Mouse (Mus musculus) heart, embryonic 15.5 days (tissue): Measurements from ENCODE around the gene Npb. TPM values are rescaled to one million over a fixed set of nuclear protein-coding genes. Genes with fewer than 3 reads are reported as not detected.
A peak's percentile ranks its signal among the peaks of the same experiment; 100 is the strongest.

ENCODE experiments used
- ATAC-seq: fragments of 200-750 bp; cut with Nextera tagmentation; replicated peaks from 2 replicates; pipeline ENCODE4 v1.8.0; 2017; ENCODE audit warnings: low read depth, moderate TSS enrichment; ENCODE audit not compliant: insufficient number of reproducible peaks, insufficient read depth, low FRiP score
- H3K27ac ChIP-seq: fragments of 300-500 bp; sonication (generic); 2 replicates; pipeline ENCODE4 v1.5.1; 2015; ENCODE audit warnings: mild to moderate bottlenecking, inconsistent platforms
- H3K27me3 ChIP-seq: fragments of 300-500 bp; sonication (generic); 2 replicates; pipeline ENCODE4 v1.6.1; 2015; ENCODE audit warnings: inconsistent platforms
- H3K36me3 ChIP-seq: fragments of 300-500 bp; sonication (generic); 2 replicates; pipeline ENCODE4 v1.6.1; 2015; ENCODE audit warnings: mild to moderate bottlenecking, inconsistent platforms
- H3K4me1 ChIP-seq: fragments of 300-500 bp; sonication (generic); replicated peaks from 2 replicates; pipeline ENCODE4 v1.6.1; 2015; ENCODE audit warnings: inconsistent platforms
- H3K4me2 ChIP-seq: fragments of 300-500 bp; sonication (generic); 2 replicates; pipeline ENCODE4 v1.6.1; 2015; ENCODE audit warnings: inconsistent platforms, mild to moderate bottlenecking, moderate library complexity
- H3K4me3 ChIP-seq: fragments of 300-500 bp; sonication (generic); 2 replicates; pipeline ENCODE4 v1.5.1; 2015; ENCODE audit warnings: mild to moderate bottlenecking, inconsistent platforms
- H3K9ac ChIP-seq: fragments of 300-500 bp; sonication (generic); 2 replicates; pipeline ENCODE4 v1.6.1; 2015; ENCODE audit warnings: mild to moderate bottlenecking, inconsistent platforms
- H3K9me3 ChIP-seq: fragments of 300-500 bp; sonication (generic); replicated peaks from 2 replicates; pipeline ENCODE4 v1.6.1; 2016; ENCODE audit warnings: inconsistent platforms
- WGBS: fragments of 180-500 bp; shearing (Covaris S2); methylation state at CpG from one replicate; pipeline ENCODE4 v1.1.7; 2015; ENCODE audit warnings: mixed read lengths; 5-methylcytosine and 5-hydroxymethylcytosine counted together
- polyA plus RNA-seq: library from polyadenylated mRNA; unstranded; fragments of >200 nt; fragmentation: Nextera tagmentation; extraction: Ambion mirVana; gene quantifications from 2 replicates; pipeline ENCODE4 v1.2.1, GENCODE M21; 2015

The Npb gene
- polyA plus RNA-seq, 1 experiment from 2014 or later, result 13.0 TPM

DNA sequence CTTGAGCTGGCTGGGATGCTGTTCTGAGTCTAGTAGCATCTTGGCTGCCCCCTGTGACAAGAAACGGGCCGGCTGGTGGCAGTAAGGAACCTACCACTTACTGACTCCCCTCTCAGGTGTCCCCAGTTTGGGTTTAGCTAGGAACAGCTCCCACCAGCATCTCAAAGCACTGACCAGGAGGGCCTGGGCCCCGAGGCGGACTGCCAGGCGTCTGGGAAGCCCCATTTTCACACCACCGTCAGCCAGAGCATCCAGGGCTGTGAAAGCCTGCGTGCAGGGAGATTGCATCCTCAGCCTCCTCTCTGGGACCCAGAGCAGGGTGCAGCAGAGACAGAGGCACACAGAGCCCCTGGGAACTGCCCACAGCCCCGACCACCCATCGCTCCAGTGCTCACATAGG, 33.0 kb downstream of the Npb start:
- 57% methylated on average over 9 of the region's 9 CpGs for WGBS
- no peak overlapping the region for H3K27ac ChIP-seq
- no peak overlapping the region for H3K4me3 ChIP-seq
- H3K27me3 ChIP-seq, result no peaks in the 10 kb centered on the region; the same call in 1 of the 2 replicates
- no peaks in the 10 kb centered on the region for H3K36me3 ChIP-seq
- no peaks in the 10 kb centered on the region for H3K9me3 ChIP-seq
- no peak for ATAC-seq
- H3K4me2 ChIP-seq, result no peak overlapping the region
- peaks cover 16% of the 10 kb centered on the region for H3K4me1 ChIP-seq
- 0 out of 2 replicates have a peak overlapping the region, but pooled peaks have one; percentile 10 for H3K9ac ChIP-seq

DNA sequence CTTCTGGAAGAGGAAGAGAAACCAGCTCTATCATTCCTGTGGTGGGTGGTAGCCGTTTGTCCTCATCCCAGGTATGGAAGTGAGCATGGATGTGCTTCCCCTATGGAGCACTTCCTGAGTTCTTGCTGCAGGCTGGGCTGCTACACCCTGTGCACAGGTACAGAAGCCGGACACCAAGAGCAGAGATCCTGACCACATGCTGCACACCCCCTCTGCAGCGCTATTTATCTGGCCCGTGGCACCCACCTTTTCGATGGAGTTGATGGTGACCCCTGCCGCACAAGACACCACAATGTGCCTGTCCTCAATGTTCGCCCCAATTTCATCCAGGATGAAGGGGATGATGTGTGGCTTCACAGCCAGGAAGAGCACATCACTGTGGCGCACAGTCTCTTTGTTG, 33.6 kb downstream of the Npb start:
- no peak overlapping the region for H3K4me3 ChIP-seq
- H3K4me2 ChIP-seq, result no peak overlapping the region
- H3K9me3 ChIP-seq, result no peaks in the 10 kb centered on the region
- ATAC-seq, result no peak
- H3K9ac ChIP-seq, result no peak overlapping the region; the same call in 1 of the 2 replicates
- WGBS, result 81% methylated on average over 8 of the region's 8 CpGs
- no peak overlapping the region for H3K27ac ChIP-seq
- H3K4me1 ChIP-seq, result peaks cover 19% of the 10 kb centered on the region
- H3K27me3 ChIP-seq, result no peaks in the 10 kb centered on the region; the same call in 1 of the 2 replicates
- no peaks in the 10 kb centered on the region for H3K36me3 ChIP-seq

DNA sequence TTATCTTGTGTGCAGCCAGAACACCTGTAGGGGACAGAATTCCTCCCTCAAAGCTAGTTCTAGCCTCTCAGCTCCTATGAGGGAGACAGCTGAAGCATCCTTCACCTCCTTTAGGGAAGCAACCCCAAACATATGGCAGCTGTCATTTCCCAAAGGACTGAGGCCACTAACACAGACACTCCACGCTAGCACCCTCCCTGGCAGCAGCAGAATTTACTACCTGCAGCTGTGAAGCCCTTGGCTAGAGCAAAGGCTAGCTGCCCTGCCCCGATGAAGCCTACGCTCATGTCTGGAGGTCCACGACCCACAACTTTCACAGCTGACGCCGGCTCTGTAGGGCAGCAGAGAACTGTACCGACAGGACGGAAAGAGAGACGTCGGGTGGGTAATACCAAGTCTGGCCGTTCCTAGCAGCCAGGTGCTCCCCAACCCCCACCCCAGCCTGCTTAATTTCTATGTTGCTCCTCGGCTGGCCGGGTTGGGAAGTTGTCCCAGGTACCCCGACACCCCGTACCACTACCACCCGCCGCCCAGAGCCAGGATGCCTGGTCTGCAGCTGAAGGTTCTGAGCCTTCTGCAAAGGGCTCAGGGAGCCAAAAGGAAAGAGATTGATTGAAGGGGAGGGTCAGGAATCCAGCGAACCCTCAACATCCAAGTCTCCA, 34.8 kb downstream of the Npb start:
- Histone ChIP-seq H3K4me3 (peak overlapping the region; percentile 60), H3K27ac (peak overlapping the region; percentile 38; the same call in 1 of the 2 replicates), H3K9me3 (no peaks in the 10 kb centered on the region), H3K27me3 (no peaks in the 10 kb centered on the region; the same call in 1 of the 2 replicates), H3K9ac (peak overlapping the region; percentile 70), H3K36me3 (no peaks in the 10 kb centered on the region), H3K4me1 (peaks cover 30% of the 10 kb centered on the region), H3K4me2 (peak overlapping the region; percentile 93)
- under 1% methylated on average over 18 of the region's 18 CpGs for WGBS
- peak; percentile 32 for ATAC-seq

DNA sequence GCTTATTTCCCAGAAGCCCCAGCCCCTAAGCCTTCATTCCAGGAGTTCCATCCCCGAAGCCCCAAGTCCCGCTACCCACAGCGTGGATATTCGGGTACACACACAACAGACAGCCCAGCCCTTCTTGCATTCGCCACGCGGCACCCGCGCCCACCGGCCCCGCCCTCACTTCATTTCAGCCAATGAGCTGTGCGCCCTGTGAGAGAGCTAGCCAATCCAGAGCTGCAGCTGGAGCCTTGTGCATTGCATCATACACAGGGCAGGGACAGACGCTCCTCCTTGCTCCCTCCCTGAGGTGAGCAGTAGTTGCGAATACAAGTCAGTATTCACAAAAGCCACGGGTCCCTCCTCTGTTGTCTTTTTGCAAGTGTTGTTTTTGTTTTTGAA, 35.3 kb downstream of the Npb start, which contains the start of gene Pycr1:
TSS of gene Pycr1 (minus strand) at position 169 of the 387 bp plus-strand sequence.
- 0% methylated on average over 15 of the region's 15 CpGs for WGBS
- peak within 1 kb of the TSS; percentile 93 for H3K4me2 ChIP-seq
- H3K27ac ChIP-seq, result peak within 1 kb of the TSS; percentile 38
- peak within 1 kb of the TSS; percentile 60 for H3K4me3 ChIP-seq
- peaks cover 32% of the 10 kb centered on the region for H3K4me1 ChIP-seq
- H3K9me3 ChIP-seq, result no peaks in the 10 kb centered on the region
- no peaks in the 10 kb centered on the region for H3K36me3 ChIP-seq
- peak within 1 kb of the TSS; percentile 70 for H3K9ac ChIP-seq
- no peaks in the 10 kb centered on the region; the same call in 1 of the 2 replicates for H3K27me3 ChIP-seq
- ATAC-seq, result peak; percentile 97

DNA sequence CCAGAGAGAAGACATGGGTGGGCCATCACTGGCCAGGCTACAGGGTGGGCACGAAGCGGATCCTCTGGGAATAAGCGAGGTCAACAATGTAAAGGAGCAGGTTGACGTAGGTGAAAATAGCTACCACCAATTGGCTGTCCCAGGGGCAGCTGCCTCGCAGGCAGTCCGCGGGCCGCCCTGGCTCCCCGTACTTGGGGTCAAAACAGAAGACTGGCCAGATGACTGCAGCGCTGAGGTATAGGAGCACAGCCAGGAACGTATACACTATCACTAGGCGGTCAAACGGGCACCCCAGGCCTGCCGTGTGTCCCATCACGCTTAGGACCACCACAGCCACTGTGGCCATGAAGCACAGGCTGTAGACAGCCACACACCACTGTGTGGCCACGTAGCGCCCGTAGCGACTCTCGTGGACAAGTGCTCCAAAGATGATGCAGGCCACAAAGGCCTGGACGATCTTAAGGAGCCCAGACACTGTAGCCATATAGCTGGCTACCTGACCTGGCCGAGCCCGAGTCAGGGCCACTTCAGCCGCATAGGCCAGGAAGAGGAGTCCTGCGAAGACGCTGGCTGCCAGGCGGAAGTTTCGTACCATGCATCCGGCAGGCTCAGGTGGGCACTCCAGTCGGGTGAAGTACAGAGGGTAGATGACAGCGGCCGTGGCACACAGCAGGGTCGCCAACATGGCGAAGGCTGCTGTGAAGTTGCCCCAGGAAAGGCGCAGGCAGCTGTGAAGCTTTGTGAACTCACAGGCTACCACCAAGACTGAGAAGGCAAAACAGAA, 39.0 kb downstream of the Npb start:
- Histone ChIP-seq H3K36me3 (no peaks in the 10 kb centered on the region), H3K9me3 (no peaks in the 10 kb centered on the region), H3K4me2 (peak overlapping the region; percentile 70), H3K4me3 (peak overlapping the region; percentile 61), H3K27ac (peak overlapping the region; percentile 95), H3K9ac (peak overlapping the region; percentile 70), H3K4me1 (peaks cover 33% of the 10 kb centered on the region), H3K27me3 (no peaks in the 10 kb centered on the region)
- ATAC-seq, result no peak
- 69% methylated on average over 35 of the region's 35 CpGs for WGBS

DNA sequence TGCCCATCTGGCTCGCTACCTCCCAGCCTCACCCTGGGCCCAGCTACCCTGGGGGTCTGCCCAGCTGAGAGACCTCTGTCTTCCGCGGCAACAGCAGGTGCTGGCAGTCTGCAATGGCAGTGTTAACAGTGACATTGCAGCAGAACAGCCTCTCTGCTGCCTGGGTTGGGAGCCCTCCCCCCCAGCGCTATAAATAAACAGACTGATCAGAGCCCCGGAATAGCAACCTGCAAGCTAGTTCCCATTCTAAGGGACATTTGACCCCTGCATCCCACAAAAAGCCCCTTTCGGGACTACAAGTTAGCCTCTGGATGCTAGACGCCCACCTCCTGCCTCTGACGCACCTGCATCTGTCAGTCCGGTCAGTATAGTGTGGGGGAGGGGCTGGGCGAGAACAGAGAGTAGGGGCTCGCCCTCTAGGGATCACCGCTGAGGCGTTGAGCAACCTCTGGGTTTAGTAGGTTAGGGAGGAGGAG, 39.8 kb downstream of the Npb start, which contains the start of gene Myadml2:
TSS of gene Myadml2 (minus strand) at position 158 of the 476 bp plus-strand sequence.
- Histone ChIP-seq H3K9ac (peak within 1 kb of the TSS; percentile 70), H3K4me1 (peaks cover 25% of the 10 kb centered on the region), H3K9me3 (no peaks in the 10 kb centered on the region), H3K36me3 (no peaks in the 10 kb centered on the region), H3K27ac (peak within 1 kb of the TSS; percentile 95), H3K4me2 (peak within 1 kb of the TSS; percentile 70), H3K4me3 (peak within 1 kb of the TSS; percentile 61), H3K27me3 (no peaks in the 10 kb centered on the region)
- 4% methylated on average over 13 of the region's 13 CpGs for WGBS
- peak; percentile 33; the same call in 1 of the 2 replicates for ATAC-seq

DNA sequence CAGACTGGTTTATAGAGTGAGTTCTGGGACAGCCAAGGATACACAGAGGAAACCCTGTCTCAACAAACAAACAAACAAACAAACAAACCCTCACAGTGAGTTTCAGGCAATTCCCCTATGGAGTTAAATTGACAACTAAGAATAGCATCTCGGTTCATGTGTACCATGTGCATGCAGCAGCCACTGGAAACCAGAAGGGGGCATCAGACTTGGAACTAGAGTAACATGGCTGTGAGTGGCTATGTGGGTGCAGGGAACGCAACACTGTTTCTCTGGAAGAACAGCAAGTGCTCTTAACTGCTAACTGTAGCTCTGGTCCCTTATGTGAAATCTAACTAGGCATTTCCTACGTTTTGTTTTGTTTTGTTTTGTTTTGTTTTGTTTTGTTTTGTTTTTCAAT, 43.6 kb downstream of the Npb start:
- no peaks in the 10 kb centered on the region for H3K9me3 ChIP-seq
- WGBS, result 67% methylated on average over 3 of the region's 3 CpGs
- no peak overlapping the region for H3K4me2 ChIP-seq

DNA sequence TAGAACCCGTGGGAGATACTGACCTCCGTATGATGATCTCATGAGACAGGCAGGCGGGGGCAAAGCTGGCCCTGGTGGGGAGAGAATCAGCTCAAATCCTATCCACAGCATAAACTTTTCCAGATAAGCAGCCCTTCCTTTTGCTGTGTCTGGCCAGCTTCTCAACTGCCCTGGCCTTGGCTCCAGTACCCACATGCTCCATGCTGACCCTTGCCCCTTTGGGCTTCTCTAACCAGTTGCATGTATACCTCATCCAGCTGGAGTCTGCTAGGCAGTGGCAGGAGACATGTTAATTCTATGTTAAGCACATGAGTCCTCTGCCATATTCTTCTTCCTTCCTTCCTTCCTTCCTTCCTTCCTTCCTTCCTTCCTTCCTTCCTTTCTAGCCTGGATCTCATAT, 46.5 kb downstream of the Npb start:
- WGBS, result 82% methylated on average over 3 of the region's 3 CpGs
- Histone ChIP-seq H3K27ac (no peak overlapping the region), H3K4me2 (no peak overlapping the region), H3K36me3 (no peaks in the 10 kb centered on the region), H3K4me1 (peaks cover 9% of the 10 kb centered on the region), H3K27me3 (peaks cover 39% of the 10 kb centered on the region), H3K4me3 (no peak overlapping the region), H3K9ac (no peak overlapping the region), H3K9me3 (no peaks in the 10 kb centered on the region)
- no peak for ATAC-seq

More for the DNA sequence above, 43.6 kb downstream of the Npb start:
- Histone ChIP-seq H3K27ac (no peak overlapping the region), H3K36me3 (no peaks in the 10 kb centered on the region), H3K4me1 (peaks cover 16% of the 10 kb centered on the region), H3K4me3 (no peak overlapping the region), H3K9ac (no peak overlapping the region), H3K27me3 (peaks cover 11% of the 10 kb centered on the region)
- ATAC-seq, result no peak

DNA sequence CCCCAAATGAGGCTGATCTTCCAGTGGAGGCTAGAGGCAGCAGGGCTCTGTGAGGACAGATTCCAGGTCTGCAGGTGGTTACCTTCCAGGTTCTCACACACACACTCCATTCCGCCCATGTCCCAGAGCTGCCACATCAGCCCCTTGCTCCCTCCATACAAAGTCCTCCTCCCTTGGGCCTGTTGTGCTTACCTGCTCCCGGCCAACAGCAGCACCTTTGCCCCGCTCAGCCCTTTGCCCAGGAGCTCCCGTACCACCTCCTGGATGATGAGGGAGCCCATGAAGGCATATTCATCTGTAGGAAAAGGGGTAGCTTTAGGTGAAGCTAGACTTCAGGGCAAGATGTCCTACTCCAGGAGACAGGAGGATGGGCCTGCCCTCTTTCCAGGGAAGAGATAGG, 49.0 kb downstream of the Npb start:
- ATAC-seq, result no peak
- Histone ChIP-seq H3K27me3 (peaks cover 65% of the 10 kb centered on the region), H3K4me3 (no peak overlapping the region), H3K4me1 (peaks cover 25% of the 10 kb centered on the region), H3K4me2 (no peak overlapping the region), H3K9me3 (no peaks in the 10 kb centered on the region), H3K36me3 (no peaks in the 10 kb centered on the region), H3K9ac (no peak overlapping the region), H3K27ac (no peak overlapping the region)
- WGBS, result 84% methylated on average over 4 of the region's 4 CpGs
